Mouse (Mus musculus) kidney, adult 11 months (tissue): ENCODE results near the gene Rcan1.
"Not testable (repeated sequence)": the region's sequence is repeated elsewhere in the genome, so short reads cannot be mapped to it uniquely, and the experiment has no call there.

ENCODE experiments used
- DNase-seq: peaks from one replicate; pipeline ENCODE4 v3.0.0; 2022

The Rcan1 gene

GRCm38 (mm10) chr16:92470706-92471105 is at the start of gene Rcan1:
Rcan1 (minus strand) TSS chr16:92470867.
- no peak for DNase-seq

DNA sequence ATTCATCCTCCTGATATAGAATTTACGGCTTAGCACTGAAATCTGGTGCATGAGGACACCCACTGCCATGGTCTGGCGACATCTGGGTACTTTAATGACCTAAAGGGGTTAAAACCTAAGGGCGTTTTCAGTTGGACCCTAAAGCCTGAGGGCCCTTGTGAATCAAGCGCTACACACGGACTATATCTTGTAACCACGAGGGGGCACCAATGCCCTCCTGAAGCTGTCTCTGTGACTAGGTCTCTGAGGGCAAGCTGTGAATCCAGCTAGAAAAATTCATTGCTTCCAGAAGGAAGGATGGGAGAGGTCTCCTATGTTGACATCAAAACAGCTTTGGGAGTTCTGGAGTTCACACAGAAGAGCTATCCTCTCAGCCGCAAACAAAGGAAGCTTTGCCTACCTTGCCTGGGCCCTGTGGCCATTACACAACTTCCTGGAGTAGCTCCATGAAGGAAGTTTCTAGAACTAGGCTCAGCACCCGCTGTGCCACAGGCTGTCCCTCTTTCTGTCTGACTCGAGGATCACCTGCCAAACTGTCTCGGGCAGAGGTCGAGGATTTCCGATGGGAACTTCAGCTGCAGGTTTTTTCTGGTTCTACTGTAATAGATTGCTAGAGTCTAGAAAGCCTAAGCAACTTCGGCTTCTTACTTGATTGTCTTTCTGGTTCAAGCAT is 49.3 kb upstream of the Rcan1 start:
- no peak for DNase-seq

- no peak for DNase-seq
Observed at GRCm38 (mm10) chr16:92518718-92519117, 48.1 kb upstream of the Rcan1 start.

GRCm38 (mm10) chr16:92516139-92516538 is 45.5 kb upstream of the Rcan1 start:
- DNase-seq: no peak

- not testable (repeated sequence) for DNase-seq
Observed at GRCm38 (mm10) chr16:92514896-92515295, 44.2 kb upstream of the Rcan1 start.

GRCm38 (mm10) chr16:92511773-92512391 is 41.2 kb upstream of the Rcan1 start:
- DNase-seq: no peak

GRCm38 (mm10) chr16:92510835-92511772 is 40.4 kb upstream of the Rcan1 start:
- DNase-seq: no peak

DNA sequence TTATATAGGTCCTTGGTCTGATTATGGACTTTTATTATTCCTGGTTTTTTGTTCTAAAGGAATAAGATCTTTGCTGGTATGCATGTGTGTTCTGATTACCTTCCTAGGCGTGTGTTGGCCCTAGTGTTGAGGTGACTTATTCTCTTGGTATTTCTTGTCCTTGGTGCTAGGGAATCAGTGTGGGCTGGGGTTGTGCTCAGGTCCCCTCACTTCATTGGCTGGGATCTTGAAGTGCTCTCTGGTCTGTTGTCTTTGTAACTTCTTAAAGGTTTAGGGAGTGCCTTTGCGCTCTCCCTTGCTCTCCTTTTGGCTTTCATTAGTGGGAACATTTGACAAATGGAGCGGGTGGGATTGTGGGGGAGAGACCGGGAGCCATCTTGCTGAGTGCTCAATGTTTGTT is 36.9 kb upstream of the Rcan1 start:
- no peak for DNase-seq

DNA sequence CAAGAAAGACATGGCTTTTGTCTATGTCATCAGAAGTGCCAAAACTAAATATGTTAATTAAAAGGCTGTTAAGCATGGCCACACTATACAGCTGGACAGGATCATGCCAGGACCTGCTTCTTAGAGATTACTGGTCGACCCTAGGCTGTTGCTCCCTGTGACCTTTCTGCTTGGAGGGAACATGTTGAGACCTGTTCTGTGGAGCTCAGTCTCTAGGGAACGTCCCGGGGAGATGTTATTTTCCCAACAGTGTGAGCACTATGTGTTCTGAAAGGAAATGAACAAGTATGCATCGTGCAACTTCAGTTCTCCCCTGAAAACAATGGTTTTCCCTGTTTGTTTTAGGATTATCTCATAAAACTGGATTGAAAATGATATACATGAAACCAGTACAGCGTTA is 32.4 kb upstream of the Rcan1 start:
- DNase-seq: no peak

- no peak for DNase-seq
Observed at GRCm38 (mm10) chr16:92500534-92500933, 29.9 kb upstream of the Rcan1 start.

DNA sequence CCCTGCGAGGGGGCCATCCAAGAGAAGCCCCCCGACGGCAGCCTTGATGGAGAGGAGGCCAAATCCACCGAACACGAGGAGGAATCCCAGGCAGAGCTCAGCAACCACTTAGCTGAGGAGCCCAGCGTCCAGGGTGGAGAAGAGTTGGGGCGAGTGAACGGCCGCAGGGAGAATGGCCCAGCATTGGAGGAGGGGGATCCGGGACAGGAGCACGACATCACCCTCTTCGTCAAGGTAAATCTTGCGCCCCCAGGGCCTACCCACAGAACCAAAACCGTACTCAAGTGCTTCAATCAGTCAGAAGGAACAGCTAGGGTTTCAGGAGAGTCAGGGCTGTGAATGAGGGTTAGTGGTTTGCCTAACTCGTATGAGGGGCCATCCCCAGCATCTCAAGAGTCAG is 28.7 kb upstream of the Rcan1 start:
- DNase-seq: no peak

DNA sequence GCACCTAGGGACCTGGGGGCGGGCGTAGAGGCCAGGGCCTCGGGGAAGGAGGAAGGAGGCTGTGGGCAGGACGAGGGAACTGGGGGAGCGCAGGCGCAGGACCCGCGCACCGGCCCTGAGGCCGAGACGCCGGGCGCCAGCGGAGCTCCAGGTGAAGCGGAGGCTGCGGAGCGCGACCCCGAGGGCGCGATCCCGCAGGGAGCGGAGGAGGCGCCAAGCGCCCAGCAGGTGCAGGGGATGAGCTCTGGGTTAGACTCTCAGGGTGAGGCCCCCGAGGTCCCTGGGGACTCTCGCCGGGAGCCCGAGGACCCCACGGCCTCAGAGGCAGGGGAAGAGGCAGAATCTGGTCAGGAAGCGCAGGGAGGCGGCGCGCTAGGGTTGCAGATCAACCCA is 27.9 kb upstream of the Rcan1 start:
- DNase-seq: no peak

GRCm38 (mm10) chr16:92497851-92498588 is 27.4 kb upstream of the Rcan1 start:
- no peak for DNase-seq

DNA sequence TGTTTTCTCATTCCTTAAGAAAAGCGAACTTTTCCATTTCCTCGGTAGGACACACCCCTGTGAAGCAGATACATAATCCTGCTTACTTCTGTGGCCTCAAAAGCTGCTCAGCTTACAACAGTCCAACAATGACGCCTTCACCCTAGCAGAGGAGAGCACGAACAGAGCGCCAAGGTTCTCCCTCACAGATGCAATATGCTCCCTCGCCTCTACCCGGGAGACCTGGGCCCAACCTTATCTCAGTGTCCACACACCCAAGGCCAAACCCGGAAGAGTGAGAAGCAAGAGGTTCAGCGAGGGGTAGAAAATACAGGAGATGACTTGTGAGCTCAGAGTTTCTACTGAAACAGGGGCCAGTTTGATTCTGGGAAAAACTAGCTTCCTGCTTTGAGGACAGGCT is 18.7 kb upstream of the Rcan1 start:
- no peak for DNase-seq

DNA sequence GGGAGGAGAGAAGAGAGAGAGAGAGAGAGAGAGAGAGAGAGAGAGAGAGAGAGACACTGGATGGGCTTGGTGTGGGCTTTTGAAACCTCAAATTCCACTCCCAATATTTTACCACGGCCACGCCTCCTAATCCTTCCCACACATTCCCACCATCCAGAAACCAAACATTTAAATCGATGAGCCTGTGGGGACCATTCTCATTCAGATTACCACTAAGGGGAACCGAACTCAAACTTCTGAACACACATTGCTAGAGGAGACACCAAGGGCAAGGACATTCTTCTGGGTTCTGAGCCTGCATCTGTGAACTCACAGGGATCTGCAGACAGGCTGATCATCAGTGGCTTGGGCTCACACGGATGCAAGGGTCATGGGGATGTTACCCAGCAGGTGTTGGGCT is 17.8 kb upstream of the Rcan1 start:
- DNase-seq: no peak

GRCm38 (mm10) chr16:92487489-92487888 is 16.8 kb upstream of the Rcan1 start:
- DNase-seq: no peak

DNA sequence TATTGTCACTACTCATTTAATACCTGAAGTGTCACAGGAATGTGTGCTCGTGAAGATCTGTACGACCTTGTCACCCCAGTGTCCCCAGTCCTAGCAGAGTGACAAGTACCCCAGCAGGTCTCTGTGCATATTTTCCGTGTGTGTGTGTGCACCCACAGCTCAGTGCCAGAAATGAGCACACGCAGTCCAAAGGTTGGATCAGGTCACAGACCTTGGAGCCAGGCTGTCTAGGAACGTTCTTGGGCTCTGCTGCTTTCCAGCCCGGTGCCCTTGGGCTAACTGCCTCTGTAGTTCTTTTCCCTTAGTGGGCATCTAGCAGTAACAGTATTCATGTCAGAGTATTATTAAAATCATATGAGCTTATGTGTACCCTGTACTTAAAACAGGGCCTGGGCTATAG is 16.4 kb upstream of the Rcan1 start:
- DNase-seq: no peak

DNA sequence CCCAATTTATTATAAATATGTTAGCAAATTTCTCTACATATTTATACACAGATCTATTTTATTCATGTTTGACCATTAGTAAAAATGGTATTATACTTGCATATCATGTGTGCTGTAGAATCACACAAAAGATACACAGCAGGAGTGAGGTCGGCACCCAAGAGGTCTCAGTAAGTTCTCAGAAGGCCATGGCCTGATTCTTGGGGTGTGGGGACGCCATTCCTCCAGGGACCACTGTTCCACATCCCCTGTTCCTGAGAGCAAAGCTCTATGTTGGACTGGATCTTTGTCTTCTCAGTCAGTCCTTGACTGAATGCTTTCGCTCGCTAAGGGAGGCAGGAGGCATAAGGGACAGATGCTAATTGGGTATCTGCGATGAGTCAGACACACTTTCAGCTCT is 14.8 kb upstream of the Rcan1 start, which contains the start of gene Clic6:
Gene Clic6, plus strand, starts transcription at position 301 of the 400 bp plus-strand sequence.
- DNase-seq: no peak

- peak; percentile 17 for DNase-seq
Observed at GRCm38 (mm10) chr16:92478561-92479150, 8.0 kb upstream of the Rcan1 start.

- DNase-seq: no peak
Observed at GRCm38 (mm10) chr16:92475093-92475860, 4.6 kb upstream of the Rcan1 start.

DNA sequence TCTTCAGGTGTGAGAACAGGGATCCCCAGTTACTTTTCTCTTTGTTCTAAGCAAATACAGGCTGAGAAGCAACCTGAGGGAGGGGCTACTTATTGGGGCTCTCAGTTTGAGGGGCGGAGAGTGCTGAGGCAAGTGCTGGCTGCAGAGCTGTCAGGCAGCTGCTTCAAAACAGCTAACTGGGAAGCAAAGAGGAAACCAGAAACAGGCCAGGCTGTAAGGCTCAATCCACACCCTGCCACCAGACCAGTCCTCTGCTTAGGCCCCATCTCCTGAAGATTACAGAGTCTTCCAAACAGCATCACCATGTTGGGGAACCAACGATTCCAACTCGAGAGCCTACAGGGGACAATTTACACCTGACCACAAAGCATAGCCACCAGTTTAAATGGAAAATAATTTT is 2.2 kb upstream of the Rcan1 start:
- DNase-seq: no peak

DNA sequence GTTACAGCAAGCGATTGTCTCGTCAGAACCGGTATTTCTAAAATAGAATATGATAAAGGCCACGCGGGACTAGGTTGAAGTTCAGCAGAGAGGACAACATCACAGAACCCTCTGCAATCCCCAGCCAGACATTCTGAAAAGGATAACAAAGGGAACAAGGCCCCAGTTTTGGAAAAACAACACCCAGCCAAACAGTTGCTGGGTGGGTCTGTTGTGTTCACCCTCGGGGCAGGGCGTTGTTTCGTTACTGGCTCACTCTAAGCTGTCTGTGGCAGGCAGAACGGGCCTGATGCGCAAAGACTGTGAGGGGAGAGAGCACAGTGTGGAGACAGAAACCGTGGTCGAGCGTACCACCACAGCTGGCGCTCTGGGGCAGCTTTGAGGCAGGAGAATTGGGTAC is 2.2 kb downstream of the Rcan1 start:
- DNase-seq: no peak
